Mouse (Mus musculus): ENCODE measurements around the gene Specc1l.

DNA sequence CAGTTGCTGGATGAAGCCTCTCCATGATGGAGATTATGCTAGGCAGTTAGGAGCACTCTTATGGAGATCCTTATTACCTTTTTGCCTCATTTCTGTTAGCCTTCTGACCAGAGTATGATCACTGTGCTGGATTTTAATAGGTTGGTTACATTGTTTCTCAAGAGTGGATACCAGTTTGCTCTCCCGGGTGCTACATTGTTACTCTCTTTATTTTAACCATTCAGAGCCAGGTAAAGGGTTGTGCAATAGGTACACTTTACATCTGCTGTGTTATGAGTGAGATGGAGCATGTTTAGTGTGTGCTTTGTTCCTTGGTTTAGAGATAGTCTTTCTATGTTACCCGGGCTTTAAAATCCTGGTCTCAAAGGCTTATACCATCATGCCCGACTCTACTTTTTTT is 24.3 kb downstream of the Specc1l start:
- TF ChIP-seq POLR2A (IDR thresholded peaks at IDR 0.05; ENCODE audit: control insufficient read depth, low read depth, low read length) (no peak), CTCF (IDR thresholded peaks at IDR 0.05; ENCODE audit: control insufficient read depth, insufficient read depth, insufficient replicate concordance, low read depth, low read length) (no peak)

Data from testis, adult 2 months (tissue).